Mouse (Mus musculus) urinary bladder, postnatal 36 days (tissue): ENCODE measurements around the gene Cdc25b.

Source experiments
- DNase-seq, 2 experiments: peaks; one replicate each; pipeline ENCODE4 v3.0.0; 2022; ENCODE audit warnings: low spot score in 2 of 2, mixed read lengths in 1 of 2

The Cdc25b gene

GRCm38 (mm10) chr2:131186771-131187601 lies at the start of gene Cdc25b, which contains the start of gene Spef1:
Cdc25b (plus strand) TSS chr2:131186949.
Spef1 (minus strand) TSS chr2:131187282.
- peak; percentile 78 to 86 for DNase-seq

- no peak for DNase-seq
Measured at GRCm38 (mm10) chr2:131138296-131138695, 48.5 kb upstream of the Cdc25b start.

GRCm38 (mm10) chr2:131138760-131139159 lies 48.0 kb upstream of the Cdc25b start:
- DNase-seq = no peak

GRCm38 (mm10) chr2:131139287-131139686 lies 47.5 kb upstream of the Cdc25b start:
- DNase-seq = no peak

- no peak for DNase-seq
Measured at GRCm38 (mm10) chr2:131139886-131140532, 46.7 kb upstream of the Cdc25b start.

GRCm38 (mm10) chr2:131140533-131140905 lies 46.2 kb upstream of the Cdc25b start:
- no peak for DNase-seq

- no peak for DNase-seq
Measured at GRCm38 (mm10) chr2:131141336-131141986, 45.3 kb upstream of the Cdc25b start.

- peak; percentile 56 to 84 for DNase-seq
Measured at GRCm38 (mm10) chr2:131142592-131142991, 44.2 kb upstream of the Cdc25b start.

GRCm38 (mm10) chr2:131143007-131143780 lies 43.6 kb upstream of the Cdc25b start:
- DNase-seq = no peak

- no peak for DNase-seq
Measured at GRCm38 (mm10) chr2:131145121-131145520, 41.6 kb upstream of the Cdc25b start.

- DNase-seq = no peak
Measured at GRCm38 (mm10) chr2:131145536-131145935, 41.2 kb upstream of the Cdc25b start.

- DNase-seq = no peak
Measured at GRCm38 (mm10) chr2:131146193-131147042, 40.3 kb upstream of the Cdc25b start.

- no peak for DNase-seq
Measured at GRCm38 (mm10) chr2:131147043-131147365, 39.7 kb upstream of the Cdc25b start.

- no peak for DNase-seq
Measured at GRCm38 (mm10) chr2:131148353-131149253, 38.1 kb upstream of the Cdc25b start.

GRCm38 (mm10) chr2:131149254-131149578 lies 37.5 kb upstream of the Cdc25b start:
- DNase-seq = no peak

- no peak for DNase-seq
Measured at GRCm38 (mm10) chr2:131152166-131152730, 34.5 kb upstream of the Cdc25b start.

GRCm38 (mm10) chr2:131154036-131154435 lies 32.7 kb upstream of the Cdc25b start:
- DNase-seq = no peak

- no peak for DNase-seq
Measured at GRCm38 (mm10) chr2:131156987-131157386, 29.8 kb upstream of the Cdc25b start.

- no peak for DNase-seq
Measured at GRCm38 (mm10) chr2:131159491-131159910, 27.2 kb upstream of the Cdc25b start.
